Mouse (Mus musculus): ENCODE results near the gene Lrrc49.

Gene Lrrc49

DNA sequence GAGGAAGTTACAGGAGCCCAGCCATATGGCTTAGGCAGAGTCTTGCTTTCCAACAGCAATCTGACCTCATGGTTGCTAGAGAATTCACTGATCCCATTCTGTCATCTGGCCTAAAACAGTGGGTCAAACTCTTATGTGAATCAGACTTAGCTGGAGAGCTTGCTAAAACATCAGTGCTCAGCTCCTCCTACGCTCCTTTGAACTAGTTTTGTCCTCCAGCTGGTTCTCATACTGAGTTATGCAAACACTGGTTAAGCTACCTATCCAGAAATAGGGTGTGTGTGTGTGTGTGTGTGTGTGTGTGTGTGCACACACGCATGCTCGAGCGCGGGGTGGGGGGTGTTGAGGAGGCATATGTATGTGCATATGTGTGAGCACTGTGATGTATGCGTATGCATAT lies 15.4 kb downstream of the Lrrc49 start:
- no peak for DNase-seq

DNA sequence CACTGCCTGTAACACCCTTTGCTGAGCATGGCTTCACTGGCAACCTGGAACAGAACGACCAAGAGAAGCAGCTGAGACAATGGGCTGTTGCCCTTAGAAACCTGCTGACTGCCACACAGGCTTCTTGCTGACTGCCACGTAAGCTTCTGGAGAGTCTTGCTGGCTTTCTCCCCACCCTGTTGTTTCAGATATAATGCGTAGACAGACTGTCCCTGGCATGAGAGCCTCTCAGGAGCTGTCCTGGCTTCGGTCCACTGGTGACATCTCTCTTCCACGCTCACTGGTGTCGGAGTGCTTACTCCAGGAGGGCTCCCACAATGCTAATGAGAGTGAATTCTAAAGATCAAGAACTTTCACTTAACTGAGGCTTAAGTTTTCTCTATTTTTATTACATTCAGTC lies 19.1 kb downstream of the Lrrc49 start:
- DNase-seq = no peak

DNA sequence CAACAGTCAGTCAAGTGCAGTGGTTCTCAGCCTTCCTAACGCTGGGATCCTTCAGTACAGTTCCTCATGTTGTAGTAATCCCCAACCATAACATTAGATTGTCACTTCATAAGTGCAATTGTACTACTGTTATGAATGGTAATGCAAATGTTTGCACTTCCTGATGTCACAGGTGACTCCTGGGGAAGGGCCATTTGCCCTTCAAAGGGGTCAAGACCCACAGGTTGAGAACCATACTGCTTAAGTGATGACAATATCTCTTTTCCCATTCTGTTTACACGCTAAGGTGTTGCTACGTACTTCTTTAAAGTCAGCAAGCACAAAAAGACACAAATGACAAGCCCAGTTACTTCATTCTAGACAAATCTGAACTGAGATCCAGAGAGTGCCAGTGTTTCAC lies 22.4 kb downstream of the Lrrc49 start:
- DNase-seq = no peak

DNA sequence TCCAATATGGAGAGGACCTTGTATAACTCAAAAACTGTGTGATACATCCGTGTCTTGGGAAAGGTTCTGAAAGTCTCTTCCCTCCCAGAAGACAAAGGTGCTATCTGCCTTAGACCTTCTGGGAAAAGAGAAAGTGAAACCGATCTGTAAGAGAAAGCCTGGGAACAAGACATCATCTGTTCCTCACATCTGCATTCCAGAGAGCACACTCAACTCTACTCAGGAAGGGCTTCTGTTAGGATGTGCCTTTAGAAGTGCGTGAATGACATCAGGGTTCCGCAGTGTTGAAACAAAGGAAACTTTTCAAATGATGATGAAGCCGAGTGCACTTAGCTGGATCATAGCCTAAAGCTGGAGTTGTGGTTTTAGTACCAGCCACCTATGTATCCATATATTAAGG lies 23.1 kb downstream of the Lrrc49 start:
- DNase-seq = no peak

DNA sequence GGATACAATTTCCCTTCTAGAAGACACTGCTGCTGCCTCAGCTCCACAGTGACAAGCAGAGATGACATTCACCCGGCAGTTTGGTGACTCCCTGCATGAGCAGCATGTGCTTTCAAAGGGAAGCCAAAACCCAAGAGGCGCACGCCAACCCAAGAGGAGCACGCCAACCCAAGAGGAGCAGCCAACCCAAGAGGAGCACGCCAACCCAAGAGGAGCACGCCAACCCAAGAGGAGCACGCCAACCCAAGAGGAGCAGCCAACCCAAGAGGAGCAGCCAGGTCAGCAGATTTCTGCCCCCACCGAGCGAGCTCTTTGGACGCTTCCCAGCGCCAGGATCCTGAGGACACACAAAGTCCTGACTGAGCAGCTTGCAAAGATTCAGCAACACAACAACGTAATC lies 23.6 kb downstream of the Lrrc49 start:
- DNase-seq = peak; percentile 15

DNA sequence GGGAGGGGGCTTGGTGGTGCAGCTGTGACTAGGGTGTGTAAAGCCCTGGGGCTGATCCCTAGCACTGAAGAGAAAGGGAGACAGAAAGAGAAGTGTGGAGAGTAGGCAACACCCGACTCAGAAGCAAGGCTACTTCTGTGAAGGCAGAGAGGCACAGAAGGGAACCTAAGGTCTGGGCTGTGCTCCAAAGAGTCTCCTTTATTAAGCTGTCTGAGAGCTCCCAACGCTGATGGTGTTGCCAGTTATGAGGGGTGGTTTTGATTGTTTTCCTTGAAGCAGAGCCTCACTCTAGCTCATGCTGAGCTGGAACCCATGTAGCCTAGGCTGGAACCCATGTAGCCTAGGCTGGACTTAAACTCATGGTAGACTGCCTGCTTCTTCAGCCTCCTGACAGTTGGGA lies 25.0 kb downstream of the Lrrc49 start:
- no peak for DNase-seq

DNA sequence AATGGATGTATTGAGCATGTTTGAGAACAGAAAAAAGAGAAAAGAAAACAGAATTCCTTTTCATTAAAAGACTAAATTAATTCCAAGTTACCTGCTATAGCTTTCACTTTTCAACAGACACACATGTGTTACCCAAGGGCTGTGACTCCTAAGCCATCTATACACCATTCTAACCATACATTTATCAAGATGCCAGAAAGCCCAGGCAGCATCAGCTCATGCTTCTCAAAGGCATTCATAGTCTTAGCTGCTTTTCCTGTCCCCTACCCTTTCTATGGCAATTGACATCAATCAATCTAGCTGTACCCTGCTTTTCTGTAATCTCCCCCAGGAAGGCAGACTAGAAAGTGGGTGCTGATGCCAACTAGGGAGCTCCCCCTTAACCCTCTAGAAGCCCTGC lies 34.4 kb downstream of the Lrrc49 start:
- no peak for DNase-seq

DNA sequence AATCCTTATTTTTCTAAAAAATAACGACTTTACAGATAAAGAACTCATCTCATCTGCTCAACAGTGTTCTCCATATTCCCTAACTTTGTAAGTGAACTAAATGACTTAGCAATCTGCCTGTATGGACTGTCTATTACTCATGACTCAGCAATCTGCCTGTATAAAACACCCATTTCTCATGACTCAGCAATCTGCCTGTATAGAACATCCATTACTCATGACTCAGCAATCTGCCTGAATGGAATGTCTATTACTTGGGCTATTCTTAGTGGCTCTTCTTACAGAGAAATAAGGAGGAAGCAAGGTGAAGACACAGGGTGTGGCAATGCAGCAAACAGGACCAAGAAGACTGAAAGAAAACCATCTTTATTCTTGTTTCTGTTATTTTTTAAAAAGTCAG lies 34.8 kb downstream of the Lrrc49 start:
- DNase-seq = no peak

DNA sequence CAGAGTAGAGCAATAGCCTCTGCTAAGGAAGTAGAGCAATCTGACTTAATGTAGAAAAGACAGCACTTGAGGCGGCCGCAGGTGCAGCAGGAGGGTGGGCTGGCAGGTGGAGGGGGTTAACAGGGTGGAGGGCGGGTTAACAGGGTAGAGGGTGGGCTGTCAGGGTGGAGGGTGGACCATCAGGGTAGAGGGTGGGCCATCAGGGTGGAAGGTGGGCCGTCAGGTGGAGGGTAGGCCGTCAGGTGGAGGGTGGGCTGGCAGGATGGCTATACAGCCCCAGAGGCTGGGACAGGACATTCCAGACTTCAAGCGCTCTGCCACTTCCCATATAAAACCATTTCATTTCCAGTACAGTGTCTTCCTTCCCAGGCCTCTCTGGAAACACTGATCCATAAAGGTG lies 37.7 kb downstream of the Lrrc49 start:
- no peak for DNase-seq

DNA sequence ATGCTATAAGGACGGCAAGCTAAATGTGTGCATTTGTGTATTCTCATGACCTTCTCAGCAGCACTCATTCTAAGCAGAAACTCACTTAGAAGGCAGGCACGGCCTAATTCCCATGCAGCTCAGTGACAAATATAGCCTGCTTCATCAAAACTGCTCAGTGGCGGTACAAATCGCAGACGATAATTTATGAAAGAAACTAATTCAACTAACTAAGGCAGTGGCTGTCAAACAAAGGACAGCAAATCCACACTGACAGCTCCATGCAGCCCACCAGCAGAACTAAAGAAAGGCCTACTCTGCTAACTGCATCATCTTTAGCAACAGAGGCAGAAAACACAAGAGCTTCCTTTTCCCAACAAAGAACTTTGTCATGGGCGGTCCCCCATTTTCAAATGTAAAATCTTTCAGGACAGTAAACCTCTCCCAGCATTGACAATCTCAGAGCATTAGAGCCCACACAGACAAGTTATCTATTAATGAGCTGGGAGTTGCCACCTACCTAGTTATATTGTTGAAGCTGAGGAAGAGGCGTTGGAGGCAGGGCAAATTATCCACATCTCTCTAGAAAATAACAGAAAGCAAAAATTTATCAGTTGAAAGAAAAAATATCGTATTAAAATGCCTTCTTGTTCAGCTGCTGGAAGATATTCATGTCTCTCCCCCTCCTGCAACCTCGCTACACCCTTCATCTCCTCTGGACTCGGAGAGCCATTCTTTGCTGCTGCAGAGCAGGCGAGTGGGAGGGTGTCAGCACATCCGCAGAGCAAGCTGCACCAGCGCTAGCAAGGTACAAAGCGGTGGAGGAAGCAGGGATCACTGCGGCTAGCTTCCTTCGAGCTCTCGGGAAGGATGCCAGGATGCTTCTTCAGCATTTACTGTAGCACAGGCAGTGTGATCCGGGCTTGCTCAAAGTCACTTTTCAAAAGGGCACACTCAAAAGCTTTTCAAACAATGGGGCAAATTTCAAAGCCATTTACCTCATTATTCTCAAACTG lies 38.7 kb downstream of the Lrrc49 start:
- peak; percentile 48 for DNase-seq

DNA sequence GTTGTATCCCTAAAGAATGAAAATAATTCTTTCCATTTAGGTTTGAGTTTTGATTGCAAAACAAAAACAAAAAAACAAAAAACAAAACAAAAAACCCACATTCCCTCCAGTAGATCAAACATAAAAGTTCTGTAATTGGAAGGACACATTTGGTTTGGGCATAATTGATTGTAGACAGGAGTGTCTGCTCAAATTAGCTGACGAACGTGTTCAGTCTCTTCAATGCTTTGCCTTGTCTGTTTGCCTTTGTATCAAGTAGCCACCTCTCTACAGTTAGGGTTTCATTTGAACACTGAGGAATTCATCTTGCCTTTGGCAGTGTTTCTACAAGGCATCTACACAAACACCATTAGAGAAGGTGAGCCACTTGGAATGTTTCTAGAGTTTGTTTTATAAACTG lies 54.4 kb downstream of the Lrrc49 start:
- DNase-seq = no peak

DNA sequence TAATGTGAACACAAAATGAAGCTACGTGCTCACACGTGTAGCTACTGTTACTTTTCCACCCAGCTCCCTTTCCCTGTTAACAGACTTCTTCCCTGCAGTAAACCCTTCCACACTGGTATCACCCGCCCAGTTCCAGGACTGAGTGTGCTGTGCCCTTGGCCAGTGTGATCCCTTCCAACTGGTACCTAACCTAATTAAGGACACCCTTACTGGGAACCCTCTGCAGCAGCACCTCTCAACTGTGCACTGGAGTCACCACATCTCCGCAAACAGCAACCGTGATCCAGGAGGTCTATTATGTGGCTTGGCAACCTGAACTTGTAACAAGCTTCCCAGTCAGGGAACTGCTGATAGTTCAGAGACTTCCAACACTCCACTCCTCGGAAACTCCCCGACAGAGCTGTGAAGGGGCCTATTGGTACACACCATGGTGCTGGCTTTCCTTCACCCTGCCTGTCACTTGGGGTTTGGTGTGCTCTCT lies 61.6 kb downstream of the Lrrc49 start:
- no peak for DNase-seq

DNA sequence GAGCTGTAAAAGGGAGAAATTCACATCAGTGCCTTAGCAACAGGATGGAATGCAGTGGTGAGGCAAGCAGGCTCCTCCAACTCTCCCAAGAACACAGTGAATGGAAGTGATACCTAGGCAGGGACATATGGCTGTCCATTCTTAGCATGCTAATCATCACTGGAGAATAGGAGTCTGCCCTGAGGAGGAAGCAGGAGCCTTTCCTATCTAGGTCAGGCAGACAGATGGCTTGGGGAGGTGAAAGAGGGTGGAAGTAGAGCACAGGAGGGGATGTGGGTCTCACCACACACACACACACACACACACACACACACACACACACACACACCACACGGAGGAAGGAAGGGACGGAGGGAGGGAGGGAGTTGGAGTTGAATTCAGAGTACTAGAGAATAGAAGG lies 62.1 kb downstream of the Lrrc49 start:
- no peak for DNase-seq

DNA sequence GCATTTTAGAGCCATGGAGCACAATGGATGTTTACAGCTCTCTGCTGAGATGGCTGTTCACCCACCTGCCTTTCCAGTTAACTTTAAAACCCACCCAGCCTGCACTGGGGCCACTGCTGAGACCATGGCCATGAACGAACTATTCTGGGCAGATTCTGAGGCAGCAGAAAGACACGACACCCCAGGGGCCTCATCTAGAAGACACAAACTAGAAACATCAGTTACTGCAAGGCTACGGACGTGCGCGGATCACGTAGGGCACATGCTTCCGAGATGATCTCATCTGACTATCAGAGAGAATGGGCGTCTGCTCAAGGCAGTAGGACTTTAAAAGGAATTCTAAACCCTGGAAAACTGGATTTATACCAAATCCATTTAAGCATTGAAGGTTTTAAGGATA lies 71.0 kb downstream of the Lrrc49 start:
- DNase-seq = no peak

DNA sequence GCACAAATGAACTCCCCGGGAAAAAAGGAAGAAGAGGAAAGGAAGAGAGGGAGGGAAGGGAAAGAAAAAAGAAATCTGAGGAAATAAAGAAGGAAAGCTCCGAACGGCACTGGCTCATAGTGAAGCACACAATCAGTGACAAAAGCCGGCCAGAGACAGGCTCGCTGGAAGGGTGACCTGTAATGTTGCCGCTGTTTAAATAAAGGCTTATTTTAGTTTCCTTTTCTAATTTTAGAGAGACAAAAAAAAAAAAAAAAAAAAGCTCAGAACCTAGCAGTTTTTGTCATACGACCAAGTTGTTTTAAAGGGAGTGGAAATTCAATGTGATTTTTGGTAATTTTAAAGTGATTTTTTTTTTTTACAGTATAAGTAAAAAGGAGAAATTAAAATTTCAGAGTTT lies 71.6 kb downstream of the Lrrc49 start:
- DNase-seq = no peak

DNA sequence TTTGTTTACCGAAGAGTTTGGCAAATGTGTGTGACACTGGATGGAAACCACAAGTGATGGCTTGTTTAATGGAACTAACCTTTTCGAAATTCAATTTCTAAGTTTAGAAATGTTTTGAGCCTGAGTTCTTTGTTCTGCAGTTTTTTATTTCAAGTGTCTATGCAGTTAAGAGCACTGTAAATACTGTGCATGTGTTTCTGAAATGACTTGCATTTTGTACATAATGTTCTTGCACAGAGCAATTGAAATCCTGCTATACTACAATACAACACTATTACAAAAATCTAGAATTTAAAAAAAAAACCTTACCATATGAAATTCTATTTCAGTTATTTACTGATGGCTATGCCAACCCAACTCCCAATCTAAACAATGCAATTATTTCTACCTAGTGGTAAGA lies 75.7 kb downstream of the Lrrc49 start:
- no peak for DNase-seq

DNA sequence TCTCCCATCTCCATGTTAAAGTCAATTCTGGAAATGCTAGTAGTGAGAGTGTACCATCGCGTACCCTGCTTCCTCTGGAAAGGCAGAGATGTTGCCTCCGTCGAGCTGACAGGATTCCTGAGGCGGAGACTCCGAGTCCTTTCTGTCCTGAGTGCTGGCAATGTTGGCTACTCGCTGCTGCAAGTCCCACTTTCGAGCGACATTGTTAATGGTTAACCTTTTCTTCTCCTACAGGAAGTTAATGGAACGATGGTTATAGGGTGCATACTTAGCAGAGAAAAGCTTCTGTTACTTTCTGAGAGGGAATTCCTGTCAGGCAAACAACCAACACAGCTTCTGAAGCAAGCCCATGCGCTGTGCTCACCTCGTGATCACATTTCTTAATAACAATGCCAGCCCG lies 77.8 kb downstream of the Lrrc49 start:
- no peak for DNase-seq

DNA sequence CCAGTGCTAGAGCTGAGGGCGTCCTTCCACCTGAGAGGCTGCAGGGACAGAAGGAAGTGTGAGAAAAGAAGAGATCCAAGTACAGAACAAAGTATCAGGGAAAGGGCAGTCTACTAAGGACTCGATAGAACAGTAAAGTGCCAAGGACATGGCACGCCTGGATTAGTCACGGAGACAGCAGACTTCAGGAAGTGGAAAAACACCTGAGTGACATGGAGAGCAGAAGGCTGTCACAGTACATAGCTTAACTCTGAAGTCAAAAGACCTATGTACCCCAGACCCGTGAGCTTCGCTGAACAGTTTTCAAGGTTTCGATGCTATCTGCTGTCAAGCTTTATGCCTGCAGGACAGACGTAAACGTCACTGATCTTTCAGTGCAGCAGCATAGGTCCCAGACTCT lies 79.1 kb downstream of the Lrrc49 start:
- no peak for DNase-seq

DNA sequence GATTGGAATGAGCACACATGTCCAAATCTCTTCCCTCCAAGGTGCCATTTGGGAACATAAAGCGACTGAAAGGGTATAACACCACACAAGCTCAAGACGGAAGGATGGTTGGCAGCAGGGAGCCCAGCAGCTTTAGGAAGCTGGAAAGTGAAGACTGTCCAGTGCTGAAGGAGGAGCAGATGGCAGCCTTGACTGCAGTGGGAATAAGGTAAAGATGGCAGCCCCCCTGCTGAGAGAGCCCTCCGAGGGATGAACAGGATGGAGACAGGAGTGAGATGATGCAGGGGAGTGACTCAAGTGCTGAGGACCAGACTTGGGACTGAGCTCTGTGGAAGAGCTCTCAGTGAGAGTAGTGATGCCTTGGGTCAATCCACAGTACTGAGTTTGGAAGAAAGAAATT lies 79.9 kb downstream of the Lrrc49 start:
- DNase-seq = no peak

DNA sequence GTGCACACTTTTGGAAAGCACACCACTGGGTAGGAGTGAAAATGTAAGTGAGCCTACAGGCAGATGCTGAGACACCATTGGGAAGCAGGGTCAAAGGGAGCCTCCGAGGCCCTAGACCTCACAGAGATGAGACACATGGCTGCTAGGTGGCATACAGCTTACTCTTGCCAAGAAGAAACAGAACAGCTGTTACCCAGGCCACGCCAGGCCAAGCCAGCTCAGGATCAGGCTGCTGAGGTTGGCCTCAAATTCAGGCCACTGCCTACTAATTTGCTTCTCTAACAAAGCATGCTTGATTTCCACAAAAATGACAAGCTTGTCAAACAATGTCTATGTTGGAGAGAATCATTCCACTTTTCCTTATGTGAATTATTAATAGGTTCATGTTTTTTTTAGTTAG lies 83.0 kb downstream of the Lrrc49 start:
- no peak for DNase-seq

DNA sequence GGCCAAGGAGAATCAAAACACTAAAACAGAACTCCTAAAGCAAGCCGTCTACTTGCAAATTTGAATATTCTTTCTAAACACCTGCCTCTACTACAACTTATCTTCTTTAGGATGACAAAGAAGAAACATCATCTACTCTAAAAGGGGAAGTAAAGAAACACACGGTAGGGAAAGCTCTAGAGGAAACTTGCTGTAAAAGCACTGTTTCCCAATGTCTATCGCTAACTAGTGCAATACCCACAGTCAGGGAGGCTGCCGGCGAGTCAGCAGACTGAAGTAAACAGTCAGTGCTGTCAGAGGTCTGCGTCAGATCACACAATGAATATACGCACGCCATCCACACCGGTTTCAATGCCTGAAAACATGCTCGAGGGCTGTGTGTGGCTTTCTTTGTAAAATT lies 86.0 kb downstream of the Lrrc49 start:
- no peak for DNase-seq

DNA sequence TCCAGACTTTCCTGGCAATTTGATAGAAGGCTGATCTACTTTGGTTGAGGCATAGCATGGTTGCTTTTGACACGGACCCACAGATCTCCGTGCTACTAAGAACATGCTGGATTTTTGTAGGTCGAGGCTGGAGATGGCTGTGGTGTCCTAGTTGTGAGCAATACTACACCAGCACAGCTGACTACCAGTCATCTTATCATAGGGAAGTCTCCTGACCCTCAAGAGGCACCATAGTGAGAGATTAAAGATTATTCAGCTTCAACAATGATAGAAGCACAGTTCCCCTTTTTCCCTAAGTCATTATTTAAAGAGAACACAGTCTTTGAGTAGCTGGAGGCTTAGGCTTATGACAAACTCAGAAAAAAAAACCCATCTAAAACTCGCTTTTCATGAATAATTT lies 87.7 kb downstream of the Lrrc49 start:
- DNase-seq = no peak

DNA sequence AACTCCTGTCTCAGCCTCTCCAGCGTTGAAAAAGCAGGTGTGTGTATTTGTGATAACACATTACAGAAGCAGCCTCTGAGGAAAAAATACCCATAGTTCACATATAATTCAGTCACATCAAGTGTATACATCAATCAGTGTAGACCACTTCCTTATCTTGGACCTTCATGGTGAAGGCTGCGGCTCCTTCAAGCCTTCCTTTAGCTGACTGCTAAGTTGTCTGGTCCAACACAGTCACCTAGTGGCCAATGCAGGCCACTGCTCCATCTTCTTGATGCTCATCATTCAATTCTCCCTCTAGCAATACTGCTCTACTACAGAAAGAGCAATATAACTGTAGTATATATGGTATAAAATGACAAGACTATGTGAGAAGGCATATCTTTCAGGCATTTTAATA lies 88.5 kb downstream of the Lrrc49 start:
- DNase-seq = peak; percentile 40

DNA sequence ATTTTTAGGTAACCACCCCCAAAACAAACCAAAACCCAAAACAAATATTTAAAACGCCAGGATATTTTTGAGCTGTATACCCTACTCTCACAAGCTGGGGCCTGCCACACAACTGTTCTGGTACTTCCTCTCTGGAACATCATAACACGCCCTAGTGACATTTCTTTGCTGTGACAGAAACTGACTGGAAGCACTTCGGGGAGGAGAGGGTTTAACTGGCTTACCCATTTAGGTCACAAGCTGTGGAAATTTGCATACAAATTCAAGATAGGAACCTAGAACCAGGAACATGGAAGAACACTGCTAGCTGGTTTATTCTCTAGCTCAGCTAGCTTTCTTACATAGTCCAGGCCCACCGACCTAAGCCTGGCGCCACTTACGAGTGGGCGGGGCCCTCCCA lies 92.6 kb downstream of the Lrrc49 start:
- no peak for DNase-seq

DNA sequence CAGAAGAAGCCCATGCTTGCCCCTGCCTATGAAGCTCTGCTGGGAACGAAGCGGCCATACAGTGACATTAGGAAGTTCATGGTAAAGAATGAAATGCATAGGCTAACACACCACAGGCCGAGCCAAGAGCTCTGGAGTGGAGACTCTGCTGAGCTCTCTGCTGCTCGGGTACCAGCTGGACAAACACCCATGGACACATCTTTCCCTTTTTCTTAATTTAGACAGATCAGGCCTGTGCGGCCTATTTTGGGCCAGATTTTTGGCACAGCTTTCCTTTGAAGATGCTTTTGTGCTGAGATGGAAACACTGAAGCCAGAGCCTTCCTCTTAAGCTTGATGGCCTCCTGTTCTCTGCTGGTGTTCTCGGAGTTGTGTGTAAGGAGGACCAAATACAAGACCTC lies 95.0 kb downstream of the Lrrc49 start:
- no peak for DNase-seq
